ENCODE assay signal across 12 mouse cellular contexts in genomic region chr5:64884865-64885439, GRCm38 (mm10). TPM values are rescaled to one million over a fixed set of nuclear protein-coding genes. Genes with fewer than 3 reads are reported as not detected.
A peak's percentile ranks its signal among the peaks of the same experiment; 100 is the strongest.
DNase-seq lines count a peak whose midpoint lies in the region; ATAC-seq lines count a peak whose summit lies in the region.
"Had no signal": no experiment of that assay in that cellular context is flagged by ENCODE, and none has a peak within 500 bp of the region (broad histone marks: within the 10 kb centered on the region; RNA-seq: fewer than 3 reads in every experiment).

No protein-coding gene starts in this region.

- 0 out of 2 replicates have a peak, but pooled peaks cover 10% of the 10 kb centered on the region for H3K9me3 ChIP-seq in heart, embryonic 14.5 days (ENCODE audit: control insufficient read depth, low read length)
- H3K9me3 ChIP-seq: midbrain, embryonic 12.5 days had no signal

- H3K9ac ChIP-seq in heart, embryonic 14.5 days (ENCODE audit: low read length): no peak overlapping the region
- H3K9ac ChIP-seq: limb, embryonic 12.5 days; midbrain, embryonic 12.5 days had no signal

- intact Hi-C loops in heart, postnatal 36 days (cut with DNase I): loop anchor here (10.0 kb wide), 4 partner anchors 50 to 360 kb away; partner anchors contain the start of genes Tlr1 and Tlr6

- no peak for DNase-seq in heart, postnatal 36 days
- DNase-seq in spleen, postnatal 36 days (ENCODE audit: low spot score in 2 of 2): peak; percentile 67 to 69
- DNase-seq in spleen, adult 18-20 months: no peak
- DNase-seq in splenic B cell, adult 2 months (ENCODE audit: low read depth, low spot score): peak; percentile 90
- DNase-seq in T-cell, adult 2 months (ENCODE audit: low spot score): no peak
- DNase-seq in cerebellum, postnatal 14 days: no peak
- DNase-seq: adrenal gland, postnatal 25 days; cerebellum, adult 11-12 months had no signal

- peak overlapping the region; percentile 20 to 50; a peak in 1 of 4 replicates for H3K27ac ChIP-seq in heart, embryonic 14.5 days (replicated peaks in 1 of 2; ENCODE audit: control insufficient read depth in 1 of 2, insufficient read depth in 1 of 2, low read depth in 2 of 2, low read length in 2 of 2)
- H3K27ac ChIP-seq: midbrain, embryonic 12.5 days had no signal

- H3K4me3 ChIP-seq in heart, embryonic 14.5 days (ENCODE audit: control insufficient read depth in 1 of 2, insufficient read depth in 1 of 2, low read depth in 1 of 2, low read length in 2 of 2): no peak overlapping the region
- H3K4me3 ChIP-seq: limb, embryonic 12.5 days; midbrain, embryonic 12.5 days had no signal

- WGBS in heart, embryonic 14.5 days: 78% methylated on average over 13 of the region's 13 CpGs

- no peak for ATAC-seq in heart, embryonic 14.5 days (ENCODE audit: insufficient number of reproducible peaks, insufficient read depth, low FRiP score, low read depth)
- ATAC-seq in common myeloid progenitor, adult 5-6 weeks (replicated peaks; ENCODE audit: low read depth, poor library complexity, severe bottlenecking): peak; percentile 42

- H3K27me3 ChIP-seq in heart, embryonic 14.5 days (ENCODE audit: control insufficient read depth, insufficient read depth, low read length): no peaks in the 10 kb centered on the region
- no peaks in the 10 kb centered on the region for H3K27me3 ChIP-seq in splenic B cell, adult 2 months (ENCODE audit: control insufficient read depth, insufficient read depth, low read length, poor library complexity, severe bottlenecking)
- H3K27me3 ChIP-seq: limb, embryonic 12.5 days; midbrain, embryonic 12.5 days had no signal

- no peak overlapping the region for H3K4me2 ChIP-seq in heart, embryonic 14.5 days (ENCODE audit: low read length)
- H3K4me2 ChIP-seq: limb, embryonic 12.5 days; midbrain, embryonic 12.5 days had no signal

- H3K36me3 ChIP-seq in heart, embryonic 14.5 days (ENCODE audit: control insufficient read depth, insufficient read depth, low read length): no peaks in the 10 kb centered on the region
- H3K36me3 ChIP-seq in splenic B cell, adult 2 months (ENCODE audit: control insufficient read depth, insufficient read depth, low read length, poor library complexity, severe bottlenecking): no peaks in the 10 kb centered on the region
- H3K36me3 ChIP-seq: limb, embryonic 12.5 days; midbrain, embryonic 12.5 days had no signal

- H3K4me1 ChIP-seq in heart, embryonic 14.5 days (ENCODE audit: control insufficient read depth in 2 of 2, insufficient read depth in 2 of 2, low read length in 2 of 2): peaks cover 5 to 15% of the 10 kb centered on the region in 2 experiments; a peak in 3 of 4 replicates
- H3K4me1 ChIP-seq: midbrain, embryonic 12.5 days had no signal

RNA-seq across cellular contexts. Expression of gene Tlr1, which starts 48.4 kb away (rescaled TPM):
- 0.58 and 0.93 TPM in 2 replicates for polyA plus RNA-seq in heart, embryonic 14.5 days (2014; fragmentation: Nextera tagmentation; extraction: Ambion mirVana)
- total RNA-seq in heart, postnatal 36 days (2021): under 1 TPM; 0.39 to 0.68 TPM
- total RNA-seq in common myeloid progenitor, adult 5-6 weeks (2017): 0.15 TPM in 1 of 2 replicates, not detected in the other

Comparison
In these comparisons a context has a peak if more than half of its experiments do, and no peak if none do; other contexts are left out.
1. DNase-seq: peak in spleen, postnatal 36 days (2 of 2) and splenic B cell, adult 2 months (single experiment); none in heart, postnatal 36 days (0 of 2), spleen, adult 18-20 months (0 of 2), T-cell, adult 2 months (single experiment) and cerebellum, postnatal 14 days (0 of 2).